Comparison of ENCODE assay signal across 22 mouse cellular contexts in genomic region chr2:95483397-95483796, GRCm38 (mm10).
DNase-seq lines count a peak whose midpoint lies in the region; ATAC-seq and TF ChIP-seq lines count a peak whose summit lies in the region.
"Had no signal": no experiment of that assay in that cellular context is flagged by ENCODE, and none has a peak within 500 bp of the region (broad histone marks: within the 10 kb centered on the region; RNA-seq: fewer than 3 reads in every experiment).

No protein-coding gene starts in this region.

- no peak overlapping the region for H3K4me2 ChIP-seq in neural tube, embryonic 15.5 days
- H3K4me2 ChIP-seq: forebrain, embryonic 13.5 days; heart, embryonic 12.5 days; heart, embryonic 15.5 days; hindbrain, embryonic 15.5 days had no signal

- peak; percentile 22 to 52 for DNase-seq in layer of hippocampus, adult 18-20 months (ENCODE audit: low spot score in 2 of 2)
- DNase-seq in layer of hippocampus, postnatal 10 days (ENCODE audit: low spot score in 2 of 2): no peak
- peak; percentile 19 for DNase-seq in layer of hippocampus, adult 2 months (ENCODE audit: low spot score in 2 of 2)
- DNase-seq in layer of hippocampus, adult 9-10 months (ENCODE audit: low spot score): peak; percentile 8
- no peak for DNase-seq in kidney, adult 9 months
- DNase-seq: adrenal gland, adult 2 months; adrenal gland, postnatal 14 days; cerebellum, adult 11-12 months; cerebellum, adult 9-10 months; cerebellum, postnatal 14 days; gastrocnemius, postnatal 25 days; heart, adult 18-20 months; heart, postnatal 10 days; heart, postnatal 4 days had no signal

- H3K4me1 ChIP-seq in neural tube, embryonic 15.5 days: no peaks in the 10 kb centered on the region
- H3K4me1 ChIP-seq: forebrain, embryonic 10.5 days; forebrain, embryonic 13.5 days; heart, embryonic 12.5 days; heart, embryonic 15.5 days; hindbrain, embryonic 15.5 days had no signal

- no peaks in the 10 kb centered on the region for H3K9me3 ChIP-seq in neural tube, embryonic 15.5 days (replicated peaks)
- H3K9me3 ChIP-seq: forebrain, embryonic 10.5 days; forebrain, embryonic 13.5 days; heart, embryonic 12.5 days; heart, embryonic 15.5 days; hindbrain, embryonic 15.5 days had no signal

- H3K27ac ChIP-seq in layer of hippocampus, adult 2 months: no peak overlapping the region
- H3K27ac ChIP-seq in neural tube, embryonic 15.5 days (replicated peaks): no peak overlapping the region
- H3K27ac ChIP-seq: forebrain, embryonic 10.5 days; forebrain, embryonic 13.5 days; heart, embryonic 15.5 days; hindbrain, embryonic 15.5 days had no signal

- TF ChIP-seq CTCF in layer of hippocampus, adult 2 months (conservative IDR thresholded peaks at IDR 0.05): no peak

- no peak overlapping the region for H3K4me3 ChIP-seq in layer of hippocampus, adult 2 months
- no peak overlapping the region for H3K4me3 ChIP-seq in neural tube, embryonic 15.5 days (replicated peaks)
- H3K4me3 ChIP-seq: forebrain, embryonic 10.5 days; forebrain, embryonic 13.5 days; heart, embryonic 12.5 days; heart, embryonic 15.5 days; hindbrain, embryonic 15.5 days had no signal

- H3K9ac ChIP-seq in neural tube, embryonic 15.5 days (replicated peaks): no peak overlapping the region
- H3K9ac ChIP-seq: forebrain, embryonic 13.5 days; heart, embryonic 12.5 days; heart, embryonic 15.5 days; hindbrain, embryonic 15.5 days had no signal

- no peaks in the 10 kb centered on the region for H3K27me3 ChIP-seq in neural tube, embryonic 15.5 days (replicated peaks)
- H3K27me3 ChIP-seq: forebrain, embryonic 13.5 days; heart, embryonic 12.5 days; heart, embryonic 15.5 days; hindbrain, embryonic 15.5 days had no signal

- 91% methylated on average over 2 of the region's 2 CpGs for WGBS in neural tube, embryonic 15.5 days

- no peak for ATAC-seq in neural tube, embryonic 15.5 days (ENCODE audit: low FRiP score)
- ATAC-seq: CD4-positive, CD25-positive, alpha-beta regulatory T cell, adult 4 months; forebrain, embryonic 13.5 days; forebrain, embryonic 16.5 days had no signal

- no peaks in the 10 kb centered on the region for H3K36me3 ChIP-seq in neural tube, embryonic 15.5 days
- H3K36me3 ChIP-seq: forebrain, embryonic 10.5 days; heart, embryonic 12.5 days; heart, embryonic 15.5 days; hindbrain, embryonic 15.5 days had no signal

Comparison
In these comparisons a context has a peak if more than half of its experiments do, and no peak if none do; other contexts are left out.
1. DNase-seq: peak in layer of hippocampus, adult 18-20 months (2 of 2), layer of hippocampus, adult 2 months (2 of 2) and layer of hippocampus, adult 9-10 months (single experiment); none in layer of hippocampus, postnatal 10 days (0 of 2) and kidney, adult 9 months (single experiment).